Mouse (Mus musculus) intestine, embryonic 16.5 days (tissue): ENCODE measurements around the gene Hes3. TPM values are rescaled to one million over a fixed set of nuclear protein-coding genes. Genes with fewer than 3 reads are reported as not detected.
A peak's percentile ranks its signal among the peaks of the same experiment; 100 is the strongest.

Source experiments
- ATAC-seq: fragments of 200-750 bp; cut with Nextera tagmentation; 2 replicates; pipeline ENCODE4 v1.8.0; 2017; ENCODE audit warnings: moderate TSS enrichment, moderate library complexity
- H3K27ac ChIP-seq: fragments of 300-500 bp; sonication (generic); 2 replicates; pipeline ENCODE4 v1.5.1; 2014; ENCODE audit warnings: mild to moderate bottlenecking, low read length
- H3K27me3 ChIP-seq: fragments of 300-500 bp; sonication (generic); replicated peaks from 2 replicates; pipeline ENCODE4 v1.6.1; 2014; ENCODE audit warnings: low read length, control low read depth, mixed read lengths; ENCODE audit not compliant: control insufficient read depth, insufficient read depth
- H3K36me3 ChIP-seq: fragments of 300-500 bp; sonication (generic); 2 replicates; pipeline ENCODE4 v1.6.1; 2014; ENCODE audit warnings: low read length, control low read depth; ENCODE audit not compliant: control insufficient read depth, insufficient read depth
- H3K4me1 ChIP-seq: fragments of 300-500 bp; sonication (generic); 2 replicates; pipeline ENCODE4 v1.6.1; 2014; ENCODE audit warnings: low read length, control low read depth, mixed read lengths; ENCODE audit not compliant: control insufficient read depth, insufficient read depth
- H3K4me2 ChIP-seq: fragments of 300-500 bp; sonication (generic); 2 replicates; pipeline ENCODE4 v1.6.1; 2014; ENCODE audit warnings: low read depth, low read length, control low read depth
- H3K4me3 ChIP-seq: fragments of 300-500 bp; sonication (generic); 2 replicates; pipeline ENCODE4 v1.5.1; 2014; ENCODE audit warnings: mild to moderate bottlenecking, low read length
- H3K9ac ChIP-seq: fragments of 300-500 bp; sonication (generic); 2 replicates; pipeline ENCODE4 v1.6.1; 2014; ENCODE audit warnings: low read depth, low read length
- H3K9me3 ChIP-seq: fragments of 300-500 bp; sonication (generic); 2 replicates; pipeline ENCODE4 v1.6.1; 2016; ENCODE audit warnings: low read length, control low read depth; ENCODE audit not compliant: control insufficient read depth
- WGBS: fragments of 180-500 bp; shearing (Covaris S2); extraction: QIAGEN DNeasy Blood & Tissue Kit; methylation state at CpG from one replicate; pipeline ENCODE4 v1.1.7; 2014; 5-methylcytosine and 5-hydroxymethylcytosine counted together
- polyA plus RNA-seq: library from polyadenylated mRNA; unstranded; fragments of >200 nt; fragmentation: Nextera tagmentation; extraction: Ambion mirVana; gene quantifications from 2 replicates; pipeline ENCODE4 v1.2.1, GENCODE M21; 2015

The Hes3 gene
- polyA plus RNA-seq, 1 experiment from 2014 or later: not detected

DNA sequence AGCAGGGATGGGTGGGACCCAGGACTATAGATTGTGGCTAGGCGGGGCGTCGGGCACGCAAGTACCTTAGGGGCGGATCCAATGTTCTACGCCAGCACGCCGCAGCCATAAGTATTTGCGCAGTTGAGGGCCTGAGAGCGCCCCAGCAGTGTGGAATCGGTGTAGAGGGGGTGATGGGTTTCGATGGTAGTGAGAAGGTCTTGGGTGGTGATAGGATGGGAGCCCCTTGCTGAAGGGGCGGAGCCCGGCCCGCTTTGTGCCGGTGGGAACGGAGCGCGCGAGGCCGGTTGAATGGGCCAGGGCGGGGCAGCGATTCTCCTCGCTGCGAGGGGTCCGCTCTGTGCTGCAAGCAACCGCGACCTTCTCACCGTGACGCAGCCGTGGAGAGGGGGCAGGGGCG lies 5.3 kb downstream of the Hes3 start:
- Histone ChIP-seq H3K9me3 (no peaks in the 10 kb centered on the region), H3K9ac (no peak overlapping the region), H3K4me3 (0 out of 2 replicates have a peak overlapping the region, but pooled peaks have one; percentile 11), H3K27ac (no peak overlapping the region), H3K4me2 (peak overlapping the region; percentile 37), H3K27me3 (peaks cover 84% of the 10 kb centered on the region), H3K4me1 (peaks cover 21% of the 10 kb centered on the region), H3K36me3 (no peaks in the 10 kb centered on the region)
- WGBS: 4% methylated on average over 32 of the region's 32 CpGs
- ATAC-seq: no peak

DNA sequence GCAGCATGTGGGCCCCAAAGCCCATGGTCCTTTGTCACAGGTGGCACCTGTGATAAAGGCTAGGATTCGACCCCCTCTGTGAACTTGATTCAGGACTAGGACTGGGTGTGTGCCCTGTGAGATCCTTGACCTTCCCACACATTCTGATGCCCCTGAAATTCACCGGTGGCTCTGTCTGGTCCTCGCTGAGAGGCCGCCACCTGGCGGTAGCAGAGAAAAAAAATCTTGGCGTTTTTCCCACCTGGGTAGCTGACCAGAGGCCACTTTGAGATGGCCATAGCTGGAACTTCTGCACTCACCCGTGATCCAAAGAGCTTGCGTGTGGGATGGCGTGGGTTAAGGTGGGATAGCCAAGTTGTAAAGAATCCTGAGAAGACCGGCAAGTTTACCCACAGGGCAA lies 6.0 kb downstream of the Hes3 start:
- Histone ChIP-seq H3K27me3 (peaks cover 83% of the 10 kb centered on the region), H3K4me3 (no peak overlapping the region), H3K36me3 (no peaks in the 10 kb centered on the region), H3K4me2 (no peak overlapping the region), H3K27ac (no peak overlapping the region), H3K9me3 (no peaks in the 10 kb centered on the region), H3K4me1 (peaks cover 21% of the 10 kb centered on the region), H3K9ac (no peak overlapping the region)
- no peak for ATAC-seq
- WGBS: 4% methylated on average over 10 of the region's 10 CpGs

DNA sequence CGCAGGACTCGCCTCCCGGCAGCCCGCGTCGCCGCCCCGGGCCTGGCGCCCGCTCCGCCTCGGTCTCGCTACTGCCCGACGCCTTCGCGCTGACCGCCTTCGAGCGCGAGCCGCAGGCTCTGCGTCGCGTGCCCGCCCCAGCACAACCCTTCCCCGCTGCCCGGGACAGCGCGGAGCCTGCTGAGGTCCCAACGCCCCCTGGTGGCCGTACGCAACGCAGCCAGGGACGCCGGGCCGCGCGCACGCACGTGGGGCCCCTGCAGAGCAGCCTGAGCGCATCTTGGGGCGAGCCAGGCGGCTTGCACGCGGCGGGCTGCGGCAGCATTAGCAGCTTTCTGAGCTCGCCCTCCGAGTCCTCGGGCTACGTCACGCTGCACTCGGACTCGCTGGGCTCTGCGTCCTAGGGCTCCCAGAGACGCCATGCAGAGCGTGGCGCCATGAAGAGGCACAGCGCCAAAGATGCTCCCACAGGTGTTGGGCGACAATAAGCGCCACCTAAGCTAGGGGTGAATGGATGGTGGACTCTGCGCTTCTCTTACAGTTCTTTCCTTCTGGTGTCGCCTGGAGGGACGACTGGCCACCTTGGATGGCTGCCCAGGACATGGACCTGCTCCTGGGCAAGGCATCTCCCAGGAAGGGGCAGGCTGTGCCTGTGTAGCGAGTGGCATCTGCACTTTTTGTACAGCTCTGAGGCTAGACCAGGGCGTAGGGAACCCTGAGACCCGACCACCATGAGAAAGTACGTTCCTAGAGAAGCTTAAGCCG lies 8.1 kb downstream of the Hes3 start:
- H3K4me2 ChIP-seq: peak overlapping the region; percentile 71
- peak; percentile 88 for ATAC-seq
- peak overlapping the region; percentile 48; the same call in 1 of the 2 replicates for H3K9ac ChIP-seq
- no peak overlapping the region for H3K27ac ChIP-seq
- H3K9me3 ChIP-seq: no peaks in the 10 kb centered on the region
- peaks cover 74% of the 10 kb centered on the region for H3K27me3 ChIP-seq
- peak overlapping the region; percentile 41 for H3K4me3 ChIP-seq
- 4% methylated on average over 70 of the region's 70 CpGs for WGBS
- H3K36me3 ChIP-seq: no peaks in the 10 kb centered on the region
- peaks cover 17% of the 10 kb centered on the region for H3K4me1 ChIP-seq

DNA sequence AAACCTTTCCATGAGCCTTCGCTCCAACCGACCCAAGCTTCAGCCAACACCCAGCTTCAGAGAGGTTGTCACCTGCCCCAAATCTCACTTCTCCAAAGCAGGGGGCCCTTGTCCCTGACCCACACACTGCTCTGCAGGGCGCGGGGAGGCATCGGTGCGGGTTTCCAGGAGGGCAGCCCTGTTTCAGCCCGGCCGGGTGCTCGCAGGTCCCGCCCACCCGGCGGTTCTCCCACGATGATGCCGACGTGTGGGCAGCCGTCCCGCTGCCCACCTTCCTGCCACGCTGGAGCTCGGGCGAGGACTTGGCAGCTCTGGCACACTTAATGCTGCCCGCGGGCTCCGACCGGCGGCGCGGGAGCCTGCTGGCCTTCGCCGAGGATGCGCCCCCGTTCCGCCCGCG lies 8.7 kb downstream of the Hes3 start:
- Histone ChIP-seq H3K27me3 (peaks cover 68% of the 10 kb centered on the region), H3K4me1 (peaks cover 17% of the 10 kb centered on the region), H3K4me2 (peak overlapping the region; percentile 71), H3K9me3 (no peaks in the 10 kb centered on the region), H3K36me3 (no peaks in the 10 kb centered on the region), H3K4me3 (peak overlapping the region; percentile 41), H3K27ac (no peak overlapping the region), H3K9ac (peak overlapping the region; percentile 48; the same call in 1 of the 2 replicates)
- WGBS: 18% methylated on average over 34 of the region's 34 CpGs
- ATAC-seq: 0 out of 2 replicates have a peak, but pooled peaks have one; percentile 0

DNA sequence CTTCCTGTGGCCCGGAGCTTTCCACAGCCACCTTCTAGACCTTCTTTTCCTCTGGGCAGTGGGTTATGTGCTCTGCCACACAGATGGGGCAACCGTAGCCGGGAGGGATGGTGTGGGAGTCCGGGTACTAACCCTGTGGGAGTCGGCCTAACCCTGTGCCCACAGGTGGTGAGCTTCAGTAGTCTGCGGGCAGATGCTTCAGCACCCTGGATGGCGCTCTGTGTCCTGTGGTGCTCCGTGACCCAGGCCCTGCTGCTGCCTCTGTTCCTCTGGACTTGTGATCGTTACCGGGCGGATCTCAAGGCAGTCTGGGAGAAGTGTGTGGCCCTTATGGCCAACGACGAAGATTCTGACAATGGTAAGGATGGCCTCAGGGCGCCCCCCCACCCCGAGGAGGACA lies 9.9 kb downstream of the Hes3 start:
- H3K4me3 ChIP-seq: no peak overlapping the region
- H3K4me1 ChIP-seq: peaks cover 14% of the 10 kb centered on the region
- H3K9me3 ChIP-seq: no peaks in the 10 kb centered on the region
- WGBS: 55% methylated on average over 15 of the region's 15 CpGs
- H3K4me2 ChIP-seq: no peak overlapping the region
- no peaks in the 10 kb centered on the region for H3K36me3 ChIP-seq
- ATAC-seq: no peak
- no peak overlapping the region for H3K9ac ChIP-seq
- peaks cover 57% of the 10 kb centered on the region for H3K27me3 ChIP-seq
- H3K27ac ChIP-seq: no peak overlapping the region

DNA sequence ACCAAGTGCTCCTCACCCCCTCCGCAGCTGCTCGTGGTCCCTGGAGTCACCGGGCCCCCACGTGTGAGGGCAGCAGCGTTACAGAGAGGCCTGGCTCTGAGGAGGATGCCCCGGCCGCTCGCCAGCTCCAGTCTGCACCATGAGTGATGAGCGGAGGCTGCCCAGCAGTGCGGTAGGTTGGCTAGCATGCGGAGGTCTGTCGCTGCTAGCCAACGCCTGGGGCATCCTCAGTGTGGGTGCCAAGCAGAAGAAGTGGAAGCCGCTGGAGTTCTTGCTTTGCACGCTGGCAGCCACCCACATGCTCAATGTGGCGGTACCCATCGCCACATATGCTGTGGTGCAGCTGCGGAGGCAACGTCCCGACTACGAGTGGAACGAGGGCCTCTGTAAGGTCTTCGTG lies 12.5 kb downstream of the Hes3 start:
- Histone ChIP-seq H3K9ac (no peak overlapping the region), H3K4me3 (no peak overlapping the region), H3K9me3 (no peaks in the 10 kb centered on the region), H3K4me1 (peaks cover 20% of the 10 kb centered on the region), H3K27ac (no peak overlapping the region), H3K4me2 (no peak overlapping the region), H3K27me3 (peaks cover 45% of the 10 kb centered on the region), H3K36me3 (no peaks in the 10 kb centered on the region)
- ATAC-seq: no peak
- 88% methylated on average over 23 of the region's 23 CpGs for WGBS

DNA sequence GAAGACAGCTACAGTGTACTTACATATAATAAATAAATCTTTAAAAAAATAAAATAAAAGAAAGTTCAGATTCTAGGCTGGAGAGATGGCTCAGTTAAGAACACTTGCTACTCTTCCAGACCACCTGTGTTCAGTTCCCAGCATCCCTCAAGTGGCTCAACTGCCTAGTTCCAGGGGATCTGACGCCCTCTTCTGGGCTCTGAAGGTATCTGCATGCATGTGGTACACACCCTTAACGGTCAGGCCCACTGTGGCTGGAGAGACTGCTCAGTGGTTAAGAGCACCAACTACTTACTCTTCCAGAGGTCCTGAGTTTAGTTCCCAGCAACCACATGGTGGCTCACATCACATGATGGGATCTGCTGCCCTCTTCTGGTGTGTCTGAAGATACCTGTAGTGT lies 13.5 kb downstream of the Hes3 start:
- no peak overlapping the region for H3K9ac ChIP-seq
- H3K4me2 ChIP-seq: no peak overlapping the region
- no peaks in the 10 kb centered on the region for H3K9me3 ChIP-seq
- ATAC-seq: no peak
- no peaks in the 10 kb centered on the region for H3K36me3 ChIP-seq
- no peak overlapping the region for H3K4me3 ChIP-seq
- H3K27ac ChIP-seq: no peak overlapping the region
- H3K27me3 ChIP-seq: peaks cover 39% of the 10 kb centered on the region
- peaks cover 25% of the 10 kb centered on the region for H3K4me1 ChIP-seq
- WGBS: 63% methylated on average over 2 of the region's 2 CpGs

DNA sequence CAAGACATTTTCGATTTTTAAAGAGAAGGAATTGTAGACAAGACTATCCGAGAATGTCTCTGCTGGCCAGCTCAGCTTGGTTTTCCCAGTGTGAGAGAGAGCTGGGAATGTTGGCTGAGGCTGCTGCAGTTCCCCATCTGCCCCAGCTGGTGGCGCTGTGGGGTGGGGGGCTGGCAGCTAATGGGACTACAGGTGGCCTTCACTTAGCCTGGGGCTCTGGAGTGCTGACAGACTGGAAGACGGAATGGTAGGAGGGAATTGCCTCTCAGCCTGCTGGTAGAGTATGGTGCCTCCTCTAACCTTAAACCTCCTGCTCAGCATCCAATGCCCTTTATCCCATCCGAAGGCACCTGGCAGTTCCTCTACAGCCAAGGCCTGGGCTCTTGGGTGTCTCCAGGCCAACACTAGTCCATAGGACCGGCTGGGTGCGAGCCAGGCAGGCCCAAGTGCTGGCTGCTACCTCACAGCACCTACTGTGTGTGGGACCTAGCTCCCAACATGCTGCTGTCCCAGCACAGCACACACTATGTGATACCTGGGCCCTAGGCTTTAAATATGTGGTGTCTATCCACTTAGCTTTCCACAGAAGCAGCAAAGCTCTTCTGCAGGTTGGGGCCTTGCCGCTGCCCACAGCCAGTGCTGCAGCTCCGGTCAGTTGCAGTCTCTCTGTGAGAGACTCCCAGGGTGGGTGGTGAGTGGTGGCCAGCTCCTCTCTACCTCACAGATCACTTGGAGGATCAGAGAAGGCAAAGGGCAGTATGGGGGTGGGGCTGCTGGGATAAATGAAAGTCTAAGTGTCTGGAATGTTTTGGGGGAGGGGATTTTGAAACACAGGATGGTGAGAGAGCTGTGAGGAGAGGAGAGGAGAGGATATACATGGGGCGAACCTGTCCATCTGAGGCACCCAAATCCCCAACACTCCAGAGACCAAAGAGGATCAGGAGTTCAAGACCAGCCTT lies 14.8 kb downstream of the Hes3 start:
- Histone ChIP-seq H3K27me3 (peaks cover 27% of the 10 kb centered on the region), H3K4me2 (no peak overlapping the region), H3K27ac (no peak overlapping the region), H3K9me3 (no peaks in the 10 kb centered on the region), H3K36me3 (no peaks in the 10 kb centered on the region), H3K9ac (no peak overlapping the region), H3K4me3 (no peak overlapping the region), H3K4me1 (peaks cover 33% of the 10 kb centered on the region)
- ATAC-seq: no peak
- WGBS: 55% methylated on average over 10 of the region's 10 CpGs

DNA sequence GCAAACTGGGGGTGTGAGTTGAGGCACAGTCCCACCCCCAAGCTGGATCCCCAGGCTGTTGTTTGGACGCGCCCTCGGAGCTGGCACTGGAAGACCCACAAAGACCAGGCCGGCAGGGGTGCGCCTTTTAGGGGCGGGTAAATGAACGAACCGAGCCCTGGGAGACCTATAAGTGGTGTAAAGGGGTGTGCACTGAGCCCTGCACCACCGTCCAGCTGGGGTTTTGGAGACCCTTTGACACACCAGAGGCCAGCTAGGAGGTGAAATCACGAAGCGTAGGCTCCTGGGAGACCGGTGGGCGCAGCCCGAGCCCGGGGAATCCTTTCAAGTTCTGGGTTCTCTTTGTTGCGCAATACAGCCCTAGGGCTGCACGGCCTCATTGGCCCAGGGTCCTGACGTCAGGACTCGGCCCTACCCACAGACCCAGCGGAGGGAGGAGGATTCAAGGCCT lies 16.8 kb downstream of the Hes3 start:
- Histone ChIP-seq H3K9ac (peak overlapping the region; percentile 79), H3K27me3 (peaks cover 12% of the 10 kb centered on the region), H3K4me2 (peak overlapping the region; percentile 94), H3K4me1 (peaks cover 33% of the 10 kb centered on the region), H3K4me3 (peak overlapping the region; percentile 66), H3K36me3 (no peaks in the 10 kb centered on the region), H3K9me3 (no peaks in the 10 kb centered on the region), H3K27ac (peak overlapping the region; percentile 86)
- ATAC-seq: peak; percentile 59
- WGBS: 2% methylated on average over 20 of the region's 20 CpGs
